8 mouse cellular contexts compared by ENCODE assay signal in genomic region chr9:21029291-21030054, GRCm38 (mm10). TPM values are rescaled to one million over a fixed set of nuclear protein-coding genes. Genes with fewer than 3 reads are reported as not detected.
DNase-seq lines count a peak whose midpoint lies in the region; ATAC-seq lines count a peak whose summit lies in the region.

Gene Icam4, plus strand, starts transcription at chr9:21029373.

- peak within 1 kb of the TSS; percentile 62 for H3K4me3 ChIP-seq in intestine, embryonic 16.5 days (ENCODE audit: low read length)
- H3K4me3 ChIP-seq in limb, embryonic 13.5 days, result peak within 1 kb of the TSS; percentile 53
- H3K4me3 ChIP-seq in midbrain, embryonic 14.5 days (replicated peaks; ENCODE audit: low read depth, low read length), result no peak within 1 kb of the TSS

- H3K4me2 ChIP-seq in intestine, embryonic 16.5 days (ENCODE audit: low read depth, low read length), result peak within 1 kb of the TSS; percentile 97
- H3K4me2 ChIP-seq in limb, embryonic 13.5 days (replicated peaks), result peak within 1 kb of the TSS; percentile 94
- peak within 1 kb of the TSS; percentile 42 for H3K4me2 ChIP-seq in midbrain, embryonic 14.5 days (ENCODE audit: low read length)

- no peaks in the 10 kb centered on the region for H3K36me3 ChIP-seq in intestine, embryonic 16.5 days (ENCODE audit: control insufficient read depth, insufficient read depth, low read length)
- H3K36me3 ChIP-seq in limb, embryonic 13.5 days, result no peaks in the 10 kb centered on the region
- H3K36me3 ChIP-seq in midbrain, embryonic 14.5 days (ENCODE audit: control insufficient read depth, insufficient read depth, low read length), result no peaks in the 10 kb centered on the region

- DNase-seq in left cerebral cortex, adult 18-20 months (ENCODE audit: low spot score in 2 of 2), result peak; percentile 76 to 81
- DNase-seq in left cerebral cortex, adult 11 months (ENCODE audit: low spot score), result no peak
- DNase-seq in gastrocnemius, postnatal 36 days, result peak; percentile 81 to 83
- peak; percentile 80 for DNase-seq in midbrain, embryonic 14.5 days
- peak; percentile 71 to 80 for DNase-seq in spleen, postnatal 36 days (ENCODE audit: low spot score in 2 of 2)

- peak within 1 kb of the TSS; percentile 60 for H3K9ac ChIP-seq in intestine, embryonic 16.5 days (ENCODE audit: low read depth, low read length)
- peak within 1 kb of the TSS; percentile 53; the same call in 1 of the 2 replicates for H3K9ac ChIP-seq in limb, embryonic 13.5 days
- 0 out of 2 replicates have a peak within 1 kb of the TSS, but pooled peaks have one; percentile 14 for H3K9ac ChIP-seq in midbrain, embryonic 14.5 days (replicated peaks; ENCODE audit: low read length)

- peaks cover 32% of the 10 kb centered on the region for H3K27me3 ChIP-seq in intestine, embryonic 16.5 days (replicated peaks; ENCODE audit: control insufficient read depth, insufficient read depth, low read length)
- peaks cover 82% of the 10 kb centered on the region for H3K27me3 ChIP-seq in limb, embryonic 13.5 days
- peaks cover 72% of the 10 kb centered on the region for H3K27me3 ChIP-seq in midbrain, embryonic 14.5 days (ENCODE audit: control insufficient read depth, insufficient read depth, low read length)

- ATAC-seq in common myeloid progenitor, adult 5-6 weeks (replicated peaks; ENCODE audit: low read depth, poor library complexity, severe bottlenecking), result peak; percentile 46
- ATAC-seq in intestine, embryonic 16.5 days, result peak; percentile 47
- no peak for ATAC-seq in limb, embryonic 13.5 days (ENCODE audit: low FRiP score, low read depth)
- ATAC-seq in midbrain, embryonic 14.5 days (ENCODE audit: low FRiP score, low TSS enrichment), result no peak

- H3K9me3 ChIP-seq in intestine, embryonic 16.5 days (ENCODE audit: control insufficient read depth, low read length), result no peaks in the 10 kb centered on the region
- H3K9me3 ChIP-seq in limb, embryonic 13.5 days, result no peaks in the 10 kb centered on the region
- no peaks in the 10 kb centered on the region for H3K9me3 ChIP-seq in midbrain, embryonic 14.5 days (ENCODE audit: control insufficient read depth, low read length)

- peaks cover 43% of the 10 kb centered on the region for H3K4me1 ChIP-seq in intestine, embryonic 16.5 days (ENCODE audit: control insufficient read depth, insufficient read depth, low read length)
- H3K4me1 ChIP-seq in limb, embryonic 13.5 days, result peaks cover 46% of the 10 kb centered on the region
- peaks cover 25% of the 10 kb centered on the region for H3K4me1 ChIP-seq in midbrain, embryonic 14.5 days (ENCODE audit: control insufficient read depth, insufficient read depth, low read length)

- H3K27ac ChIP-seq in intestine, embryonic 16.5 days (ENCODE audit: low read length), result no peak within 1 kb of the TSS
- H3K27ac ChIP-seq in limb, embryonic 13.5 days, result no peak within 1 kb of the TSS
- no peak within 1 kb of the TSS for H3K27ac ChIP-seq in midbrain, embryonic 14.5 days (replicated peaks; ENCODE audit: low read depth, low read length)

- WGBS in intestine, embryonic 16.5 days, result 2% methylated on average over 37 of the region's 37 CpGs
- 2% methylated on average over 37 of the region's 37 CpGs for WGBS in limb, embryonic 13.5 days
- 3% methylated on average over 37 of the region's 37 CpGs for WGBS in midbrain, embryonic 14.5 days

- intact Hi-C loops in gastrocnemius, postnatal 36 days (cut with DNase I), result loop anchor here (5.0 kb wide), 1 partner anchor 108 kb away; no protein-coding TSS in a partner anchor

RNA-seq across cellular contexts. Expression of gene Icam4, which starts in this region (rescaled TPM):
- 1 to 10 TPM in 1 of 2 experiments, under 1 TPM in 1; 0.98 to 1.7 TPM for total RNA-seq in left cerebral cortex, adult 18-20 months (2021)
- 11.5 and 28.9 TPM in 2 replicates for total RNA-seq in common myeloid progenitor, adult 5-6 weeks (2017)
- 1 to 10 TPM; 1.2 to 1.7 TPM for total RNA-seq in gastrocnemius, postnatal 36 days (2021)
- polyA plus RNA-seq in intestine, embryonic 16.5 days (2015; fragmentation: Nextera tagmentation; extraction: Ambion mirVana), result 1.8 and 5.4 TPM in 2 replicates
- 0.62 and 2.2 TPM in 2 replicates for polyA plus RNA-seq in limb, embryonic 13.5 days (2015; fragmentation: Nextera tagmentation; extraction: Ambion mirVana)
- not detected in 2 replicates for polyA plus RNA-seq in midbrain, embryonic 14.5 days (2014; fragmentation: Nextera tagmentation; extraction: Ambion mirVana)

Comparison
In these comparisons a context has a peak if more than half of its experiments do, and no peak if none do; other contexts are left out.
1. Peak in DNase-seq, H3K9ac ChIP-seq and H3K4me2 ChIP-seq in midbrain, embryonic 14.5 days; RNA of the gene not detected or under 1 TPM.
2. ATAC-seq: peak in common myeloid progenitor, adult 5-6 weeks (single experiment) and intestine, embryonic 16.5 days (single experiment); none in limb, embryonic 13.5 days (single experiment) and midbrain, embryonic 14.5 days (single experiment).
3. H3K4me2 ChIP-seq: peak in every context shown above with its lines; median percentile 97 in intestine, embryonic 16.5 days; 94 in limb, embryonic 13.5 days; 42 in midbrain, embryonic 14.5 days.
4. Peak in every context shown above with its lines, with median percentiles within 50 percentile points of each other: H3K9ac ChIP-seq.